Mouse (Mus musculus) intestine, postnatal 0 days (tissue): ENCODE results near the gene Il12rb1. TPM values are rescaled to one million over a fixed set of nuclear protein-coding genes. Genes with fewer than 3 reads are reported as not detected.

Experiments
- ATAC-seq: fragments of 200-750 bp; cut with Nextera tagmentation; 2 replicates; pipeline ENCODE4 v1.8.0; 2017; ENCODE audit warnings: mild to moderate bottlenecking, moderate TSS enrichment, moderate library complexity
- H3K27ac ChIP-seq: fragments of 300-500 bp; sonication (generic); 2 replicates; pipeline ENCODE4 v1.5.1; 2014; ENCODE audit warnings: mild to moderate bottlenecking, low read depth, low read length, moderate library complexity
- H3K27me3 ChIP-seq: fragments of 300-500 bp; sonication (generic); replicated peaks from 2 replicates; pipeline ENCODE4 v1.6.1; 2014; ENCODE audit warnings: low read length, mixed read lengths; ENCODE audit not compliant: control insufficient read depth, insufficient read depth
- H3K36me3 ChIP-seq: fragments of 300-500 bp; sonication (generic); 2 replicates; pipeline ENCODE4 v1.6.1; 2014; ENCODE audit warnings: mild to moderate bottlenecking, moderate library complexity; ENCODE audit not compliant: control insufficient read depth, insufficient read depth
- H3K4me1 ChIP-seq: fragments of 300-500 bp; sonication (generic); replicated peaks from 2 replicates; pipeline ENCODE4 v1.6.1; 2014; ENCODE audit warnings: antibody characterized with exemption, low read length, mixed read lengths; ENCODE audit not compliant: control insufficient read depth, insufficient read depth
- H3K4me2 ChIP-seq: fragments of 300-500 bp; sonication (generic); replicated peaks from 2 replicates; pipeline ENCODE4 v1.6.1; 2014; ENCODE audit warnings: low read depth, mild to moderate bottlenecking, moderate library complexity
- H3K4me3 ChIP-seq: fragments of 300-500 bp; sonication (generic); 2 replicates; pipeline ENCODE4 v1.5.1; 2014; ENCODE audit warnings: low read depth, low read length
- H3K9ac ChIP-seq: fragments of 300-500 bp; sonication (generic); 2 replicates; pipeline ENCODE4 v1.6.1; 2014; ENCODE audit warnings: mild to moderate bottlenecking, low read depth, low read length
- H3K9me3 ChIP-seq: fragments of 300-500 bp; sonication (generic); 2 replicates; pipeline ENCODE4 v1.6.1; 2016; ENCODE audit warnings: mixed run types; ENCODE audit not compliant: control insufficient read depth
- CTCF ChIP-seq: sonication (generic); IDR thresholded peaks from 2 replicates; pipeline ENCODE4 v1.5.1; 2016; ENCODE audit warnings: low read depth, mild to moderate bottlenecking, control low read depth, antibody characterized with exemption, moderate library complexity
- whole genome bisulfite sequencing: fragments of 180-500 bp; shearing (Covaris S2); extraction: QIAGEN DNeasy Blood & Tissue Kit; methylation state at CpG from one replicate; pipeline ENCODE4 v1.1.7; 2014; 5-methylcytosine and 5-hydroxymethylcytosine counted together
- polyA plus RNA-seq: library from polyadenylated mRNA; unstranded; fragments of >200 nt; fragmentation: Nextera tagmentation; extraction: Ambion mirVana; gene quantifications from 2 replicates; pipeline ENCODE4 v1.2.1, GENCODE M21; 2015

Il12rb1 gene
- polyA plus RNA-seq, 1 experiment from 2014 or later: 0.29 TPM

DNA sequence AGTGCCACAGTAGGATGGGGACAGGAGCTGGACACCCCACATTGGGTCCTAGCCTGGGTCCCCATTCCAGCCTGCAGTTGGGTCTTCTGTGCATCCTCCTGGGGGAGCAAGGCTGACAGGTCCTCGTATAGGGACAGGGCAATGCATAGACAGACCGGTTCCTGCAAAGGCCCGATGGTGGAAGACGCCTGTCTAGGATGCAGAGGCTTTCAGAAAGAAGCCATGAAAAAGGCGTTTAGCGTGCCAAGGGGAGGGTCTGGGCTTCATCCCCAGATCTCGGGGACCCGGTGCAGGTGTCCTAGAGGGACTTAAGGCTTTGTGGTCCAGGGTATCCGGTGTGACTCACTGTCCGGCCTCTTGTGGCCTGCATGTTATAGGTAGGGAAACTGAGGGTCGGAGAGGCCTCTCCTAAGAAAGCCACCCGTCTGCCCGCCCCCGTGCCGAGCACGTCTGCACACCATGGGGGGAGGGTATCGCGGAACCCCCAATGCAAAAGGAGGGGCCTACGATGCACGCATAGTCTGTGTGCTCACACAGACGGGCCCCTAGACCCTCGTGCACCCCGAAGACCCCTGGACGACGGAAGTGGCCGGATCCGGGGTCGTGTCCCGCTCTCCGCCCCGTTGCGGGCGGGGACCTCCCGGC, 32.3 kb upstream of the Il12rb1 start:
- Histone ChIP-seq H3K4me3 (peak overlapping the region; percentile 81), H3K27ac (peak overlapping the region; percentile 98), H3K36me3 (peaks cover 47% of the 10 kb centered on the region), H3K9me3 (no peaks in the 10 kb centered on the region), H3K27me3 (no peaks in the 10 kb centered on the region), H3K4me2 (peak overlapping the region; percentile 99), H3K9ac (peak overlapping the region; percentile 96), H3K4me1 (peaks cover 26% of the 10 kb centered on the region; the same call in 1 of the 2 replicates)
- TF ChIP-seq CTCF: no peak
- no peak for ATAC-seq
- under 1% methylated on average over 34 of the region's 34 CpGs for WGBS

DNA sequence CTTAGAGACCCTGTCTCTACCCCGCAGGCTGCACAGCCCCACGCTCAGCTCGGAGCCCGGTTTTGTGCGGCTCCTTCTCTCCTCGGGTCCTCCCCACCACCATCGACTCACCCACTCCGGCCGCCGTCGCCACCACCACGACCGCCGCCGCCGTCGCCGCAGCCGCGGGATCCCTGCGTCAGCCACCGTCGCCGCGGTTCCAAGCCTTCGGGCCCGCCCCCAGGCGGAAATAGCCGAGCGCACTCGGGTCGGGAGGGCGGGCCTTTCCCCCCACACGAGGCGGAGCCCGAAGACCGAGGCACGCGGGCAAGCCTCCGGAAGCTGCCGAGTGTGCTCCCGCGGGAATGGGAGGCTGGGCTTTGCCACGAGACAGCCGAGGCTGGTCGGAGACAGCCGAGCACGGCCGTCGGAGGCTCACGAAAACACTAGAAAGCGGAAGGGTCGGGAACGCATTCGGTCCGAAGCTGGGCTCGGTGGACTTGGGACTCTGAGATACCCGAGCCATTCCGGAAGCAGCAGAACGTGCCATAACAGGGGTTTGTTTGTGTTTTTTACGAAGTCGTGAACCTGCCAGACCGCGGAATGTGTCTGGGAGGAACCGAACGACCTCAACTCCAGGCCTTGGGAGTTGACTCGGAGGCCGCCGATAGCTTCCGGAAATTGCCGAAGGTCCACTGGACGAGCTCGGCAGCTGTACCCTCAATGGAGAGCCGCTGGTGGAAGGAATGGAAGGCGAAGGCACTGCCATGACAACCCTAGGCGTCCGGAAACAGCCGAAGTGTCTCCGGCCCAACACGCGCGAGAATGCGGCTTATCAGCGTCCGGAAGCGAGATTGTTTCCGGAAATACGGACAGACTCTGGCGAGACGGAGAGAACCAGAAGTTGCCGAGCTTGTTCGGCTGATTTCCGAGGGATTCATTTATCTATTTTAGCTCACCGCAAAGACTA, 31.5 kb upstream of the Il12rb1 start, which contains the start of gene Pik3r2:
Pik3r2 (minus strand) TSS at position 218 of the 949 bp plus-strand sequence.
- H3K4me3 ChIP-seq: peak within 1 kb of the TSS; percentile 81
- peak within 1 kb of the TSS; percentile 98 for H3K27ac ChIP-seq
- H3K27me3 ChIP-seq: no peaks in the 10 kb centered on the region
- H3K4me1 ChIP-seq: peaks cover 26% of the 10 kb centered on the region; the same call in 1 of the 2 replicates
- peak; percentile 91 for ATAC-seq
- peak within 1 kb of the TSS; percentile 96 for H3K9ac ChIP-seq
- H3K4me2 ChIP-seq: peak within 1 kb of the TSS; percentile 99
- under 1% methylated on average over 94 of the region's 94 CpGs for WGBS
- no peaks in the 10 kb centered on the region for H3K9me3 ChIP-seq
- peak; percentile 60 for TF ChIP-seq CTCF
- H3K36me3 ChIP-seq: peaks cover 47% of the 10 kb centered on the region

DNA sequence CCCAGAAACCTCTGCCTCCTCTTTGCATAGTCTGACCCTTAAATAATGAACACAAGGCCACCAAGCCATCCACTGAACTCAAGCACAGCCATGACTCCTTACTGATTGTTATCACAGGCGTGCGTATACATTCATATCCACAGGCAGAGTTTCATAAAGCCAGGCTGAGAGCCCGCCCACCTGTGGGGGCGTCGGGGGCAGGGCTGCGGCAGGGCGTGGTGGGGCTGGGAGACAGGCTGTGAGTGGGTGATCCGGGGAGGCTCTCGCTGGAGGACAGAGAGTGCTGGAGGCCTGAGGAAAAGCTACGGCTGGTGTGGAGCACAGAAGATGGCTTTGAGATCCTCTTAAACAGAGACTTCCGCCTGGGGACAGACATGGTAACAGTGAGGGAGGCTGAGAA, 28.2 kb upstream of the Il12rb1 start:
- no peak overlapping the region for H3K4me3 ChIP-seq
- no peak overlapping the region for H3K9ac ChIP-seq
- H3K27me3 ChIP-seq: no peaks in the 10 kb centered on the region
- ATAC-seq: no peak
- H3K4me1 ChIP-seq: 0 out of 2 replicates have a peak, but pooled peaks cover 9% of the 10 kb centered on the region
- H3K9me3 ChIP-seq: no peaks in the 10 kb centered on the region
- H3K36me3 ChIP-seq: peaks cover 61% of the 10 kb centered on the region
- H3K4me2 ChIP-seq: no peak overlapping the region
- H3K27ac ChIP-seq: no peak overlapping the region
- no peak for TF ChIP-seq CTCF
- 62% methylated on average over 11 of the region's 11 CpGs for WGBS

DNA sequence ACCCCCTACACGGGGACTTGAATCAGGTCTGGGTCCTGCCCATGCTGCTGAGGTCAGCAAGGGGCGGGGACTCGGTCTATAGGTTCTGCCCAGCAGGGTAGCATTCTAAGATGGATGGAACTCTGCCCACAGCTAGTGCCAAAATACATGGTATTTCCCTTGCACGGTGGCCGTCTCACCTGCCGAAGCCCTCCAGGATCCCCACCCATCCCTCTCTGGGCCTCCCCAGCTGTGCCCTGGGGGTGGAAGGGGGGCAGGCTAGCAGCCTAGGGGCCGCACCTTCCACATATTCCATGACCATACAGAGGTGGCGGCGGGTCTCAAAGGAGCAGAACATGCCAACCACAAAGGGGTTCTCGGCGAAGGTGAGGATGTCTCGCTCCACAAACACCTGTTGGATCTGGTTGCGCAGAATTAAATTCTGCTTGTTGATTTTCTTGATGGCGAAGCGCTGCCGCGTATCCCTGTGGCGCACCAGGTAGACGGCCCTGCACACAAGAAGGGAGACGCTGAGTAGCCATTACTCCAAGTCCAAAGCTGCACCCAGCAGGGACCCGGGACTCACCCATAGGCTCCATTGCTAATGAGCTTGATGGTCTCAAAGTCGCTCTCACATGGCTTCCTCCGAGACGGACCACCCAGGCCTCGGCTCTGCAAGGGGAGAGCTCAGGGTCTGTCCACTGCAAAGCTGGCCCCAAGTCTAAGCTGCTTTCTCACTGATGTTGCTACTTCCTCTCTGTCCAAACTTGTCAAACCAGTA, 21.8 kb upstream of the Il12rb1 start:
- Histone ChIP-seq H3K9me3 (no peaks in the 10 kb centered on the region), H3K27me3 (no peaks in the 10 kb centered on the region), H3K9ac (no peak overlapping the region), H3K4me2 (no peak overlapping the region), H3K4me3 (no peak overlapping the region), H3K4me1 (peaks cover 5% of the 10 kb centered on the region; the same call in 1 of the 2 replicates), H3K36me3 (peaks cover 67% of the 10 kb centered on the region), H3K27ac (no peak overlapping the region)
- no peak for TF ChIP-seq CTCF
- no peak for ATAC-seq
- WGBS: 91% methylated on average over 25 of the region's 25 CpGs

DNA sequence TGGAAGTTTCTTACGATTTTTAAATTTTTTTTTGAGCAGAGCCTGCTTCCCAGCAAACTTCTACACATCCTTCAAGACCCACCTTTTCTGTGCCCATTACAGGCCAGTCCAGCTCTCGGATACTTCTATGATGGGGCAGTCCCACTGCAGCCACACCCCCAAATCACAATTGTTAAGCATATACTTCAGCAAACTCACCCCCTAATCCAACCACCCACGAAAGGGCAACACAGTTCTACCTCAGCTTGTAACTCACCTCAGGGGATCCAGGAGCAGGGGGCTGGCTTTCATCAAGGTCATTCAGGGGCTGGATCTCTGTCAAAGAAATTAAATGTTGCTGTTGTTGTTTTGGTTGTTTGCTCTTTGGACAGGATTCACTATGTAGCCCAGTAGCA, 21.2 kb upstream of the Il12rb1 start:
- Histone ChIP-seq H3K4me2 (no peak overlapping the region), H3K9ac (no peak overlapping the region), H3K36me3 (peaks cover 61% of the 10 kb centered on the region), H3K27me3 (no peaks in the 10 kb centered on the region), H3K9me3 (no peaks in the 10 kb centered on the region), H3K4me1 (peaks cover 10% of the 10 kb centered on the region; the same call in 1 of the 2 replicates), H3K27ac (no peak overlapping the region), H3K4me3 (no peak overlapping the region)
- 83% methylated on average over 3 of the region's 3 CpGs for WGBS
- no peak for ATAC-seq
- no peak for TF ChIP-seq CTCF
